Mouse (Mus musculus) embryonic facial prominence, embryonic 15.5 days (tissue): Measurements from ENCODE around the gene BC067074. TPM values are rescaled to one million over a fixed set of nuclear protein-coding genes. Genes with fewer than 3 reads are reported as not detected.

Experiments
- ATAC-seq: fragments of 200-750 bp; cut with Nextera tagmentation; 2 replicates; pipeline ENCODE4 v1.8.0; 2017; ENCODE audit warnings: low read depth, moderate TSS enrichment; ENCODE audit not compliant: insufficient number of reproducible peaks, low FRiP score, low TSS enrichment
- H3K27ac ChIP-seq: fragments of 300-500 bp; sonication (generic); replicated peaks from 2 replicates; pipeline ENCODE4 v1.5.1; 2015; ENCODE audit warnings: mild to moderate bottlenecking, inconsistent platforms
- H3K27me3 ChIP-seq: fragments of 300-500 bp; sonication (generic); 2 replicates; pipeline ENCODE4 v1.6.1; 2015; ENCODE audit warnings: inconsistent platforms
- H3K36me3 ChIP-seq: fragments of 300-500 bp; sonication (generic); 2 replicates; pipeline ENCODE4 v1.6.1; 2015; ENCODE audit warnings: mild to moderate bottlenecking, inconsistent platforms
- H3K4me1 ChIP-seq: fragments of 300-500 bp; sonication (generic); 2 replicates; pipeline ENCODE4 v1.6.1; 2015; ENCODE audit warnings: inconsistent platforms
- H3K4me2 ChIP-seq: fragments of 300-500 bp; sonication (generic); replicated peaks from 2 replicates; pipeline ENCODE4 v1.6.1; 2015; ENCODE audit warnings: mild to moderate bottlenecking, inconsistent platforms
- H3K4me3 ChIP-seq: fragments of 300-500 bp; sonication (generic); replicated peaks from 2 replicates; pipeline ENCODE4 v1.5.1; 2015; ENCODE audit warnings: mild to moderate bottlenecking, inconsistent platforms
- H3K9ac ChIP-seq: fragments of 300-500 bp; sonication (generic); 2 replicates; pipeline ENCODE4 v1.6.1; 2015; ENCODE audit warnings: inconsistent platforms
- H3K9me3 ChIP-seq: fragments of 300-500 bp; sonication (generic); replicated peaks from 2 replicates; pipeline ENCODE4 v1.6.1; 2016; ENCODE audit warnings: inconsistent platforms
- WGBS: fragments of 180-500 bp; shearing (Covaris S2); methylation state at CpG from one replicate; pipeline ENCODE4 v1.1.7; 2015; 5-methylcytosine and 5-hydroxymethylcytosine counted together
- polyA plus RNA-seq: library from polyadenylated mRNA; unstranded; fragments of >200 nt; fragmentation: Nextera tagmentation; extraction: Ambion mirVana; gene quantifications from 2 replicates; pipeline ENCODE4 v1.2.1, GENCODE M21; 2015

BC067074 gene
- polyA plus RNA-seq, 1 experiment from 2014 or later, result 6.4 TPM

- H3K27me3 ChIP-seq, result no peaks in the 10 kb centered on the region
- H3K9me3 ChIP-seq, result no peaks in the 10 kb centered on the region
- ATAC-seq, result no peak
- no peaks in the 10 kb centered on the region for H3K36me3 ChIP-seq
- no peak overlapping the region for H3K9ac ChIP-seq
- H3K27ac ChIP-seq, result no peak overlapping the region
- 73% methylated on average over 4 of the region's 4 CpGs for WGBS
- peaks cover 13% of the 10 kb centered on the region for H3K4me1 ChIP-seq
- H3K4me2 ChIP-seq, result no peak overlapping the region
- no peak overlapping the region for H3K4me3 ChIP-seq
Measured at GRCm38 (mm10) chr13:113353955-113354354, 61.0 kb downstream of the BC067074 start.

GRCm38 (mm10) chr13:113355022-113355421, 62.1 kb downstream of the BC067074 start:
- no peak for ATAC-seq
- no peak overlapping the region for H3K4me2 ChIP-seq
- H3K27me3 ChIP-seq, result no peaks in the 10 kb centered on the region
- no peak overlapping the region for H3K27ac ChIP-seq
- no peaks in the 10 kb centered on the region for H3K9me3 ChIP-seq
- no peak overlapping the region for H3K4me3 ChIP-seq
- WGBS, result 47% methylated on average over 4 of the region's 4 CpGs
- no peak overlapping the region for H3K9ac ChIP-seq
- H3K4me1 ChIP-seq, result peaks cover 13% of the 10 kb centered on the region
- no peaks in the 10 kb centered on the region for H3K36me3 ChIP-seq

- Histone ChIP-seq H3K36me3 (no peaks in the 10 kb centered on the region), H3K27ac (0 out of 2 replicates have a peak overlapping the region, but pooled peaks have one; percentile 11), H3K4me1 (no peaks in the 10 kb centered on the region), H3K4me2 (no peak overlapping the region), H3K27me3 (no peaks in the 10 kb centered on the region), H3K9me3 (no peaks in the 10 kb centered on the region), H3K9ac (no peak overlapping the region), H3K4me3 (no peak overlapping the region)
- 56% methylated on average over 13 of the region's 13 CpGs for WGBS
- no peak for ATAC-seq
Measured at GRCm38 (mm10) chr13:113357438-113358144, 64.6 kb downstream of the BC067074 start.

DNA sequence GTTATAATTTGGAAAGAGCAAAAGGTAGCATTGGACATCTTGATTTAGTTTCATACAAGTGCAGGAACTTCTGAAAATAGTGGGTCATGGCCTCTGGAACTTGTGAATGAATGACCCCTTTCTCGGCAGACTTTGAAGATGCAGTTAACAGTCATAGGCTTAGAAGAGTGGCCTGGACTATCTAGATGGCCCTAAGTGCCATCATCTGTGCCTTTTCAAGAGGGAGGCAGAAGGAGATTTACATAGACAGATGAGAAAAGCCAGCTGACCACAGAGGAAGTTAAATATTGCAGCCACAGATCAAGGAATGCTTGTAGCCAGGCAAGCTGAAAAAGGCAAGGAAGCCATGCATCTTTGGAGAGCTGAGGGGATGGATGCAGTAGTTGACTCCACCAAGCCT, 66.7 kb downstream of the BC067074 start:
- Histone ChIP-seq H3K4me3 (no peak overlapping the region), H3K27me3 (no peaks in the 10 kb centered on the region), H3K27ac (no peak overlapping the region), H3K36me3 (no peaks in the 10 kb centered on the region), H3K4me1 (no peaks in the 10 kb centered on the region), H3K4me2 (no peak overlapping the region), H3K9ac (no peak overlapping the region), H3K9me3 (no peaks in the 10 kb centered on the region)
- no peak for ATAC-seq
- 62% methylated on average over 1 of the region's 1 CpGs for WGBS

DNA sequence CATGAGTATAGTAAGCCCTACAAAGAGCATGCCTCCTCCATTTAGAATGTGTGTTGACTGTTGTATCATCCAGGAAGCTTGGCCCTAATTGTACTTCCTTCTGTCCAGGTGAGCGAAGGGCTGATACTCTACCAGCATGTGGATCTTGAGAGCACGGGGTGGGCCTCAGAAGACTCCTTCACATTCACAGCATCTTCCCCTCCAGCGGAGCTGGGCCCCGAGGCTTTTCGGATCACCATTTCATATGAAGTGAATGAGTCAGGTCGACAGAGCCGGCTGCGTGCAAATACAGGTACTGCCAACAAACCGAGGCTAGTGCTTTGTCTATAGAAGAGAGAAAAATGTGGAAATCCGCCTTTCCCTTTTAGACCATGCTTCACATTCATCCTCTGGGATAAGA, 73.0 kb downstream of the BC067074 start:
- no peak overlapping the region for H3K4me3 ChIP-seq
- H3K9me3 ChIP-seq, result no peaks in the 10 kb centered on the region
- ATAC-seq, result no peak
- WGBS, result 86% methylated on average over 10 of the region's 10 CpGs
- no peaks in the 10 kb centered on the region for H3K27me3 ChIP-seq
- no peaks in the 10 kb centered on the region for H3K4me1 ChIP-seq
- no peak overlapping the region for H3K4me2 ChIP-seq
- no peak overlapping the region for H3K27ac ChIP-seq
- H3K9ac ChIP-seq, result no peak overlapping the region
- peaks cover 14% of the 10 kb centered on the region for H3K36me3 ChIP-seq

DNA sequence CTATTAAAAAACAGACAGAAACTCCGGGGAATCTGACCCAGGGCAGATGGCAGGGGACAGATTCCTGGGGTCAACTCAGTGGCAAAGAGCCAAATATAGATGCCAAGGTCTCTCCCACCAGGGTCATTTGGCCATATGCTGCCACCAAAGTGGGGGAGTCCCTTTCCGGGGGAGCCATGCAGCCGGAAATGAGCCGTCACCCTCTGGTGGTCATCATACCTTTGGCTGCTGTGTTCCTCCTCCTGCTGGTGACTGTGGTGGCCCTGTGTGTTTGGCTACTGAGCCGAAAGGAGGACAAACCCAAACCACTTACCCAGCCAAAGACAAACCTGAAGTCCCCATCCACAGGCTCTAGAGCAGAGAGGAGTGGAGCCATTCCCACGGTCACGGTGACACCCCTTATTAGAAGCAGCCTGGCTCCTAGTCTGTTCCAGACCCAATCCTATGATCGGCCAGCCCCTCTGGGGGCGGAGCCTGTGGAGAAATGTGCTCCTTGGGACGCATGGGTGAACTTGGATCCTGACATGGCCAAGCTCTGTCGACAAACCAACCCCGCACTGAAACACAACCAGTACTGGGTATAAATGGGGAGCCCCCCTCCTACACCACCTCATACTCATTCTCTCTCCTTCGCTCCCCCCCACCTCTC, 76.1 kb downstream of the BC067074 start:
- H3K4me1 ChIP-seq, result peaks cover 5% of the 10 kb centered on the region; the same call in 1 of the 2 replicates
- WGBS, result 71% methylated on average over 13 of the region's 13 CpGs
- no peaks in the 10 kb centered on the region for H3K9me3 ChIP-seq
- H3K4me3 ChIP-seq, result no peak overlapping the region
- no peak overlapping the region for H3K4me2 ChIP-seq
- no peak overlapping the region for H3K9ac ChIP-seq
- no peak for ATAC-seq
- peaks cover 14% of the 10 kb centered on the region for H3K36me3 ChIP-seq
- H3K27me3 ChIP-seq, result no peaks in the 10 kb centered on the region
- no peak overlapping the region for H3K27ac ChIP-seq

DNA sequence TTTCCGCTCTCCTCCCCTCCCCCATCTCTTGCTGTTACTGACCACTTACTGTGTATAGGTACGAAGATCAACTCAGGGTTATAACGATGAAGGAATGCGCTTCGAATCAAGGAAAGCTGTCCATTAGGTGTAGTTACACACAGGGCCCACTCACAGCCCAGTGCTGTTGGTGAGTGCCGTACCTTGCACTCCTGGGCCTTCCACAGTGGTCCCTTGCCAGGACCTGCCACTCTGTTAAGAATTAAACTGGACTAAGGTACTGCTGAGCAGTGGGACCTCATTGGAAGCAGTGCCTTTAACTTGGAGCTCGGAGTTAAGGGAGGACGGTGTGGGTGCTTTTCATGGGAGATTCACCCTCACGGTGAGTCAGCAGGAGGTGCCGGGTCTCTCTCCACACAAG, 76.7 kb downstream of the BC067074 start:
- no peak overlapping the region for H3K27ac ChIP-seq
- H3K9ac ChIP-seq, result no peak overlapping the region
- peaks cover 5% of the 10 kb centered on the region; the same call in 1 of the 2 replicates for H3K4me1 ChIP-seq
- ATAC-seq, result no peak
- H3K9me3 ChIP-seq, result no peaks in the 10 kb centered on the region
- H3K4me3 ChIP-seq, result no peak overlapping the region
- no peak overlapping the region for H3K4me2 ChIP-seq
- H3K27me3 ChIP-seq, result no peaks in the 10 kb centered on the region
- 87% methylated on average over 10 of the region's 10 CpGs for WGBS
- H3K36me3 ChIP-seq, result peaks cover 14% of the 10 kb centered on the region

GRCm38 (mm10) chr13:113373291-113374083, 80.5 kb downstream of the BC067074 start:
- Histone ChIP-seq H3K9ac (no peak overlapping the region), H3K27me3 (no peaks in the 10 kb centered on the region), H3K4me3 (no peak overlapping the region), H3K4me2 (no peak overlapping the region), H3K9me3 (no peaks in the 10 kb centered on the region), H3K4me1 (peaks cover 5% of the 10 kb centered on the region; the same call in 1 of the 2 replicates), H3K36me3 (peaks cover 5% of the 10 kb centered on the region; the same call in 1 of the 2 replicates), H3K27ac (peak overlapping the region; percentile 70)
- peak; percentile 29; the same call in 1 of the 2 replicates for ATAC-seq
- 75% methylated on average over 12 of the region's 12 CpGs for WGBS

GRCm38 (mm10) chr13:113374084-113374405, 81.1 kb downstream of the BC067074 start:
- Histone ChIP-seq H3K4me3 (no peak overlapping the region), H3K27ac (peak overlapping the region; percentile 70), H3K27me3 (no peaks in the 10 kb centered on the region), H3K4me2 (no peak overlapping the region), H3K9me3 (no peaks in the 10 kb centered on the region), H3K4me1 (peaks cover 5% of the 10 kb centered on the region), H3K9ac (no peak overlapping the region), H3K36me3 (no peaks in the 10 kb centered on the region)
- WGBS, result 34% methylated on average over 2 of the region's 2 CpGs
- peak; percentile 80 for ATAC-seq

GRCm38 (mm10) chr13:113377631-113378030, 84.7 kb downstream of the BC067074 start:
- Histone ChIP-seq H3K27ac (no peak overlapping the region), H3K9me3 (no peaks in the 10 kb centered on the region), H3K4me3 (no peak overlapping the region), H3K36me3 (no peaks in the 10 kb centered on the region), H3K9ac (no peak overlapping the region), H3K4me2 (no peak overlapping the region), H3K4me1 (peaks cover 15% of the 10 kb centered on the region), H3K27me3 (no peaks in the 10 kb centered on the region)
- 79% methylated on average over 7 of the region's 7 CpGs for WGBS
- no peak for ATAC-seq

DNA sequence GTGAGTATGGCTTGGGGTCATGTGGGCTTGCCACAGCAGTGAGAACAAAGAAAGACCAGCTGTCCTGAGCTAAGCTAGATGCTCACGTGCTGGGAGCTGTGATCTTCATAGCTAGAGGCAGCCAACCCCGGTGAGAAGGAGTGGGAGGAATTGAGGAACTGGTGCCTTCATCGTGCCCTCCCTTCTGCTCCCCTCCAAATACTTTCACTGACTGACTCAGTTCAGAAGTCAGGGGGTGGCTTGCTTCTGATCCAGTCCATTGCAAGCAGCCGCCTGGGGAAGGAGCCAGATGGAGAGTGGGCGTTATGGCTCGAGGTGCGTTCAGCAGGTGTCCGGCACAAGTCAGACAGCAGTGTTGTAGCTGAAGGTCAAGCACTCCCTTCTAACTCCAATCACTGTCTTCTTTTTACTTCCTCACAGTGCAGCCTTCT, 86.0 kb downstream of the BC067074 start:
- WGBS, result 76% methylated on average over 8 of the region's 8 CpGs
- H3K9ac ChIP-seq, result no peak overlapping the region
- peaks cover 9% of the 10 kb centered on the region for H3K4me1 ChIP-seq
- H3K4me2 ChIP-seq, result no peak overlapping the region
- no peak overlapping the region for H3K27ac ChIP-seq
- no peak overlapping the region for H3K4me3 ChIP-seq
- no peaks in the 10 kb centered on the region for H3K27me3 ChIP-seq
- ATAC-seq, result no peak
- no peaks in the 10 kb centered on the region for H3K36me3 ChIP-seq
- H3K9me3 ChIP-seq, result no peaks in the 10 kb centered on the region
